Mouse (Mus musculus): ENCODE measurements around the gene Sgk2. TPM values are rescaled to one million over a fixed set of nuclear protein-coding genes. Genes with fewer than 3 reads are reported as not detected.
A peak's percentile ranks its signal among the peaks of the same experiment; 100 is the strongest.
"Not testable (repeated sequence)": the region's sequence is repeated elsewhere in the genome, so short reads cannot be mapped to it uniquely, and the experiment has no call there.

The Sgk2 gene
- polyA plus RNA-seq, 1 experiment, result 0.05 TPM

GRCm38 (mm10) chr2:163048125-163048524 is 61.0 kb downstream of the Sgk2 start:
- TF ChIP-seq CTCF (IDR thresholded peaks at IDR 0.05; ENCODE audit: borderline replicate concordance, extremely low read depth, insufficient read depth, insufficient read length) (peak; percentile 99), POLR2A (IDR thresholded peaks at IDR 0.05; ENCODE audit: borderline replicate concordance, extremely low read depth, insufficient read depth, insufficient read length, poor library complexity, severe bottlenecking) (no peak)
- DNase-seq (ENCODE audit: low read depth), result peak; percentile 92

DNA sequence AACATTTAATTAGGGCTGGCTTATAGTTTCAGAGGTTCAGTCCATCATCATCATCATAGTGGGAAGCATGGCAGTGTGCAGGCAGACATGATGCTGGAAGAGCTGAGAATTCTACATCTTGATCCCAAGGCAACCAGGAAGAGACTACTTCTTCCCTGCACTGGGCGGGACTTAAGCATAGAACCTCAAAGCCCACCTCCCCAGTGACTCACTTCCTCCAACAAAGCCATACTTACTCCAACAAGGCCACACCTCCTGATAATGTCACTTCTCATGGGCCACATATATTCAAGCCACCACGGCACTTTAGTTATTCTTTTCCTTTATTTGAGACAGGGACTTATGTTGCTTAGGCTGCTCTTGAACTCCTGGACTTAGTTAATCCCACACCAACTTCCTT is 62.0 kb downstream of the Sgk2 start:
- TF ChIP-seq POLR2A (IDR thresholded peaks at IDR 0.05; ENCODE audit: borderline replicate concordance, extremely low read depth, insufficient read depth, insufficient read length, poor library complexity, severe bottlenecking) (no peak), CTCF (IDR thresholded peaks at IDR 0.05; ENCODE audit: borderline replicate concordance, extremely low read depth, insufficient read depth, insufficient read length) (no peak)
- no peak for DNase-seq (ENCODE audit: low read depth)

GRCm38 (mm10) chr2:163051691-163052090 is 64.6 kb downstream of the Sgk2 start:
- no peak for TF ChIP-seq CTCF (IDR thresholded peaks at IDR 0.05; ENCODE audit: borderline replicate concordance, extremely low read depth, insufficient read depth, insufficient read length)
- no peak for TF ChIP-seq POLR2A (IDR thresholded peaks at IDR 0.05; ENCODE audit: borderline replicate concordance, extremely low read depth, insufficient read depth, insufficient read length, poor library complexity, severe bottlenecking)
- DNase-seq (ENCODE audit: low read depth), result no peak

DNA sequence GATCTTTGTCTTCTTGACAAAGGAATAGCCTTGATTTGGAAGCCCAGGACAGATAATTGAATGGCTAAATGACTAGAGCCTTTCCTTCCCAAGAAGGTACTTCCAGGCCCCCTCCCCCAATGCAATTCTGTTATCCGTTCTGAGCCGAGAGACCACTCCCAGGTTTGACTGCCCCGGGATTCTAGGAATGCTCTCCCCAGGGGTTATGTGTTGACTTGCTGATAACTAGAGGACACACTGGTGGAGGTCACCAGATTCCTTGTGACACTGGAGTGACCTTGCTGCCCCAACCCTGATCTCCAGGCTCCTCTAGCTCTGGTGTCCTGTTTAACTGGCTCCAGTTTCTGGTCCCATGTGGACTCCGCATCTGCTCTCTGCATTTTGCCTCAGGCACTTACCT is 65.0 kb downstream of the Sgk2 start:
- TF ChIP-seq CTCF (IDR thresholded peaks at IDR 0.05; ENCODE audit: borderline replicate concordance, extremely low read depth, insufficient read depth, insufficient read length) (no peak), POLR2A (IDR thresholded peaks at IDR 0.05; ENCODE audit: borderline replicate concordance, extremely low read depth, insufficient read depth, insufficient read length, poor library complexity, severe bottlenecking) (no peak)
- DNase-seq (ENCODE audit: low read depth), result no peak

GRCm38 (mm10) chr2:163052826-163053225 is 65.7 kb downstream of the Sgk2 start:
- DNase-seq (ENCODE audit: low read depth), result no peak
- TF ChIP-seq CTCF (IDR thresholded peaks at IDR 0.05; ENCODE audit: borderline replicate concordance, extremely low read depth, insufficient read depth, insufficient read length) (no peak), POLR2A (IDR thresholded peaks at IDR 0.05; ENCODE audit: borderline replicate concordance, extremely low read depth, insufficient read depth, insufficient read length, poor library complexity, severe bottlenecking) (no peak)

DNA sequence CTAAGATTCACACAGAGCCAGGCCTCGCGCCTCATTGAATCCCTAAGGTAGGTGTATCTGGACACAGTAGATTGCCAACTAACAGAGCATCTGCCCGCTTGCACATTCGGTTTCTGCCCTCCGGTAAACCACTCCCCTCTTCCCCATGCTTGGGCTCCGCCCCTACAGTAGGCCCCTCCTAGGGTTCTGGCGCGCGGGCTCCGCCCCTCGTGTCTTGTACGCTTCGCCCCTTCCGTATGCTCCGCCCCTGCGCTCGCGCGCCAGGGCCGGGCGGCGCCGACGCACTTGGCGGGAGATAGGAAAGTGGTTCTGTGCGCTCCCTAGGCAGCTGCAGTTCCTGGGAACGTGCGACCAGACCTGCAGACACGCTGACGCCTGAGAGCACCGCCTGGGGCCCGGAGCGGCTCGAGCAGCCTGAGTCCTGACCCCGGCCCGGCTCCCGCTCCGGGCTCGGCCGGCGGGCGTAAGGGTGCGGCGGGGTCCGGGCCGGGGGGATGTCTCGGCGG is 67.3 kb downstream of the Sgk2 start, which contains the start of gene Mybl2:
Mybl2 (plus strand) TSS at position 353 of the 506 bp plus-strand sequence.
- DNase-seq (ENCODE audit: low read depth), result peak; percentile 97
- 0 out of 2 replicates have a peak, but pooled peaks have one; percentile 35 for TF ChIP-seq POLR2A (IDR thresholded peaks at IDR 0.05; ENCODE audit: borderline replicate concordance, extremely low read depth, insufficient read depth, insufficient read length, poor library complexity, severe bottlenecking)
- TF ChIP-seq CTCF (IDR thresholded peaks at IDR 0.05; ENCODE audit: borderline replicate concordance, extremely low read depth, insufficient read depth, insufficient read length), result no peak

DNA sequence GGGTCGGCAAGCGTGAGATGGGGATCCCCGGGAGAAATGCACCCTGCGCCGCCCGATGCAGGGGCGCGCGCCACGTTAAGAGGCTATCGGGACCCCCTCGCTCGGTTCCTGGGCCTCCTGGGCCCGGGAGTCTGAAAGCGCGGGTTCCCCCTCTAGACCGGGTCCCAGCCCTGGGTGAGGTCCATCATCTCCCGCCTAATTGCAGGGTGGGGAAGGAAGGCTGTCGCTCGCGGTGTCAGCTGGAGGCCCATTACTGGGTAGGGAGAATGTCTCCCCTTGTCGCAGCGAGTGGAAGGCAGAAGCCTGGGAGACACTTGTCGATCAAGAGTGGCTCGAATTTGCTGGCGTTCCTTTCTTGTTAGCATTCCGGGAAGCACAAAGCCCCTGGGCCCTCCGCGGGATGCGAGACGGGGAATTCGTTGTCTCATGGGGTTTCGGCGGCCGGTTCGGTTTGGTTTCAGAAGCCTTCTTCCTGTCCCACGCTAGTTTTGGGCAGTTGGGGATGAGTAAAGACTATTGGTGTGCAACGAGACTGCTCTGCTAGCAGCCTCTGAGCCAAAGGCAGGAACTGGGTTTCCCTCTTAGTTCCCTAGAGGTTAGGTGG is 67.9 kb downstream of the Sgk2 start:
- no peak for TF ChIP-seq CTCF (IDR thresholded peaks at IDR 0.05; ENCODE audit: borderline replicate concordance, extremely low read depth, insufficient read depth, insufficient read length)
- no peak for TF ChIP-seq POLR2A (IDR thresholded peaks at IDR 0.05; ENCODE audit: borderline replicate concordance, extremely low read depth, insufficient read depth, insufficient read length, poor library complexity, severe bottlenecking)
- peak; percentile 27 for DNase-seq (ENCODE audit: low read depth)

GRCm38 (mm10) chr2:163055715-163056114 is 68.6 kb downstream of the Sgk2 start:
- no peak for DNase-seq (ENCODE audit: low read depth)
- no peak for TF ChIP-seq CTCF (IDR thresholded peaks at IDR 0.05; ENCODE audit: borderline replicate concordance, extremely low read depth, insufficient read depth, insufficient read length)
- TF ChIP-seq POLR2A (IDR thresholded peaks at IDR 0.05; ENCODE audit: borderline replicate concordance, extremely low read depth, insufficient read depth, insufficient read length, poor library complexity, severe bottlenecking), result no peak

DNA sequence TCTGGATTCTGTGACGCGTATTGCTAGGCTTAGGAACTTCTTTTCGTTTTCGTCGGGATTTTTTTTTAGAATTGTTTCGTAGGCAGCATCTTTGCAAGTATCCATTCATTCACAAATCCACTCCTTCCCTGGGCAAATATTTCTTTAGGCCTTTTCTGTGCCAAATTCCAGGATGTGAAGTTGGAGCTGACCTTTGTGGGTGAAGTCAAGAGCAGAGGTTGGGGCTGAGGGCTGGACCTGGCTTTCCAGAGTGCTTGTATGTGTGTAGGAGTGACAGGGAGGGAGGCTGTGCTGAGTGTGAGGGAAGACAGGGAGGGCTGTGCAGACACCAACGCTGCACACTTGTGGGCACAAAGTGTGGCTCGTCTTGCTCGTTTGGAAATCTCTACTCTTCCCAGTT is 69.5 kb downstream of the Sgk2 start:
- DNase-seq (ENCODE audit: low read depth), result no peak
- no peak for TF ChIP-seq CTCF (IDR thresholded peaks at IDR 0.05; ENCODE audit: borderline replicate concordance, extremely low read depth, insufficient read depth, insufficient read length)
- no peak for TF ChIP-seq POLR2A (IDR thresholded peaks at IDR 0.05; ENCODE audit: borderline replicate concordance, extremely low read depth, insufficient read depth, insufficient read length, poor library complexity, severe bottlenecking)

DNA sequence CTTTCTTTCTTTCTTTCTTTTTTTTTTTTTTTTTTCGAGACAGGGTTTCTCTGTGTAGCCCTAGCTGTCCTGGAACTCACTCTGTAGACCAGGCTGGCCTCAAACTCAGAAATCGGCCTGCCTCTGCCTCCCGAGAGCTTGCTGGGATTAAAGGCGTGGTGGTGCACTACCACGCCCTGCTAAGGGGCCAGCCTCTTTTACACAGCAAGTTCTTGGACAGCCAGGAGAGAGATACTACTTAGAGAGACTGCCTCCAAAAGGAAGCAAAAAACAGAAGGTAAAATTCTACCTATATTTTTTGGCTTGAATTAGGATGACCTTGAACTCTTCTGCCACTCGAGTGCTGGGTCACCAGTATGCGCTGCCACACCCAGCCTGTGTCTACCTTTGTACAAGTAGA is 71.9 kb downstream of the Sgk2 start:
- not testable (repeated sequence) for DNase-seq (ENCODE audit: low read depth)

DNA sequence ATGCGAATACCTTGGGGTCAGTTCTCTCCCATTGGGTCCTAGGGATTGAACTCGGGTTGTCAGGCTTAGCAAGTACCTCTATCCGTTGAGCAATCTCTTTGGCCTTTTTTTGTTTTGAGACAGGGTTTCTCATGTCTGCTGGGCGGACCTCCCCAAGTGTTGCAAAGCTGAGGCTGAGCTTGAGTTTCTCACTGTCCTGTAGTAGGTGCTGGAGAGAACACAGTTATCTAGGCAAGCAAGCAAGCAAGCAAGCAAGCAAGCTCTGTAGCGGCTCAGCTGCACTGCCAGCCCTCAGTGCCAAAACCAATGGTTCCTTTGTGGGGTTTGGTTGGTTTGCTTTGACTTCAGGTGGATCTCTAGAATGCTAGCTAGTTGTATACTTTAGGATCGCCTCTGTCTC is 73.5 kb downstream of the Sgk2 start:
- DNase-seq (ENCODE audit: low read depth), result no peak
- TF ChIP-seq POLR2A (IDR thresholded peaks at IDR 0.05; ENCODE audit: borderline replicate concordance, extremely low read depth, insufficient read depth, insufficient read length, poor library complexity, severe bottlenecking) (no peak), CTCF (IDR thresholded peaks at IDR 0.05; ENCODE audit: borderline replicate concordance, extremely low read depth, insufficient read depth, insufficient read length) (no peak)

All from brain, embryonic 14.5 days (tissue).